Mouse (Mus musculus): Measurements from ENCODE around the gene Eif5b. TPM values are rescaled to one million over a fixed set of nuclear protein-coding genes. Genes with fewer than 3 reads are reported as not detected.
"Not testable (repeated sequence)": the region's sequence is repeated elsewhere in the genome, so short reads cannot be mapped to it uniquely, and the experiment has no call there.

The Eif5b gene
- polyA plus RNA-seq, 1 experiment: 26.8 TPM

DNA sequence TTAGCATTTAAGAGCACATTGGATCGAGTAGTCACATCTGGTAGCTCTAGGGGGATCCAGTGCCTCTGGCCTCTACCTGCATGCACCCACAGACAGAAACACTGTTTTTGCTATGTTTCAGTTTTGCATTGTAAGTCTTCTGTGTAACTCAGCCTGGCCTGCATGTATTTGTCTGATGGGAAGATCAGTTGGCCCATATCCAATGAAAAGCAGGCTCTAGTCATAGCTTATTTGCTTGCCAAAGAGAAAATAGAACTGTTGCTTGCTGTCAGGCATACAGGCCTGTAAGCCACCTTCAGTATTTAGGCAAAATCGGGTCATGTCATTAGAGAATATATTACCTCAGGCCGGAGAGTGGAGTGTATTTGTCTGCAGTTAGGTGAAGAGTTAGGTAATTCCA is 50.3 kb downstream of the Eif5b start:
- WGBS: 83% methylated on average over 3 of the region's 3 CpGs
- no peak overlapping the region for H3K27ac ChIP-seq (ENCODE audit: control insufficient read depth, insufficient read depth, low read depth, low read length, poor library complexity)
- no peak for TF ChIP-seq CTCF (IDR thresholded peaks at IDR 0.05; ENCODE audit: control insufficient read depth, insufficient read depth, low read length)
- TF ChIP-seq POLR2A (IDR thresholded peaks at IDR 0.05; ENCODE audit: borderline replicate concordance, control insufficient read depth, low read depth, low read length): no peak
- H3K4me3 ChIP-seq (replicated peaks; ENCODE audit: control insufficient read depth, low read depth, low read length): no peak overlapping the region
- no peaks in the 10 kb centered on the region for H3K4me1 ChIP-seq (ENCODE audit: control insufficient read depth, insufficient read depth, low read length)

DNA sequence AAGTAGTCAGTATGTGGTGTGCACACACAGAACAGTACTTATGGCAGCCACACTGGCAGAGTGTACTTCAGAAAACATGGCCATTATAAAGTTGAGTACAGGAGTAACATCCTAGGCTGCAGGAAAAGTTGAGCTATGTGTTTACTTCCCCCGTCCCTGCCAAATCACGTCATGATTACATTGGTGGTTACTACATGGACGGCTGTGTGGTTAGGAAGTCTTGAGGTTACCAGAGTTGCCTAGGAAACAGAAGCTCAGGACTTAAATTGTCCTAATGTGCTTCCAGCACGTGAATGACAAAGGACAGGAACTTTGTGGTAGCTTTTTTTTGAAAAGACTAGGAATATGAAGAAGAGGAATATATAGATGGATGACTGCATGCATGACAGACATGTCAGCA is 51.8 kb downstream of the Eif5b start:
- H3K27ac ChIP-seq (ENCODE audit: control insufficient read depth, insufficient read depth, low read depth, low read length, poor library complexity): no peak overlapping the region
- TF ChIP-seq CTCF (IDR thresholded peaks at IDR 0.05; ENCODE audit: control insufficient read depth, insufficient read depth, low read length): no peak
- no peak for TF ChIP-seq POLR2A (IDR thresholded peaks at IDR 0.05; ENCODE audit: borderline replicate concordance, control insufficient read depth, low read depth, low read length)
- WGBS: 13% methylated on average over 4 of the region's 4 CpGs
- no peaks in the 10 kb centered on the region for H3K4me1 ChIP-seq (ENCODE audit: control insufficient read depth, insufficient read depth, low read length)
- H3K4me3 ChIP-seq (replicated peaks; ENCODE audit: control insufficient read depth, low read depth, low read length): no peak overlapping the region

DNA sequence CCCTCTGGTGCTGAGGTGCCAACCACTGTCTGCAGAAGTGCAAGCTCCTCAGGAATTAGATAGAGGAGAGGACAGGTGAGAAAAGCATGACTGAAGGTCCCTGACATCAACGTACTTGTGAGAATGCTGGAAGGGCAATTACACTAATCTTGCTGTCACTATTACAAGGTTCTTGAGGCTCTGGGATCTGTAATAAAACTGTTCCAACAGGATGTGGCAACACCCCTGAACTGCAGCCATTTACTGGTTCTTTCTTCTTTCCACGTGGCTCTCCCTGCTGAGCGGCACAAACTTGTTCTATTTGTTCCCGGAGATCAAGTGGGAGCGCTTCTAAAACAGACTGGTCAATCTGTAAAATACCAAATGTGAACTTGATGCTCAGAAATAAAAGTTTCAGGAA is 57.4 kb downstream of the Eif5b start:
- 91% methylated on average over 5 of the region's 5 CpGs for WGBS
- no peak for TF ChIP-seq CTCF (IDR thresholded peaks at IDR 0.05; ENCODE audit: control insufficient read depth, insufficient read depth, low read length)
- H3K27ac ChIP-seq (ENCODE audit: control insufficient read depth, insufficient read depth, low read depth, low read length, poor library complexity): no peak overlapping the region
- no peaks in the 10 kb centered on the region for H3K4me1 ChIP-seq (ENCODE audit: control insufficient read depth, insufficient read depth, low read length)
- H3K4me3 ChIP-seq (replicated peaks; ENCODE audit: control insufficient read depth, low read depth, low read length): no peak overlapping the region

DNA sequence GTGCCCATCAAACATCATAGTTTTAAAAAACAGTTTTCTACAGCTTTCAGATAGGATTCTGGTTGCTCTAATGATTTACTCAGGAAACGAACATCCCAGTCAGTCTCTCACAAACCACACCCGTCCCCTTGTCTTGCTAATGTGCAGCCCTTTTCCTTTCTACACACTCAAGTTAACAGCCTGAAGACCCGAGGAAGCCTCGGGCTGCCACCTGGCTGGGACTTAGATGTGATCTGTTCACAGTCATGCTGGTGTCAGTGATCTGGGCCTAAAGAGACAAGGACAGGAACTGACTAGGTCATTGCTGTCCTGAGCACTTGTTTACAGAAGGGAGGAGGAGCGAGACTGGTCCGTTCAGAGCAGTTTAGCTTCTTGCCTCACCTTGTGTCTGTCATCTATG is 60.6 kb downstream of the Eif5b start:
- H3K4me3 ChIP-seq (replicated peaks; ENCODE audit: control insufficient read depth, low read depth, low read length): no peak overlapping the region
- H3K4me1 ChIP-seq (ENCODE audit: control insufficient read depth, insufficient read depth, low read length): no peaks in the 10 kb centered on the region
- H3K27ac ChIP-seq (ENCODE audit: control insufficient read depth, insufficient read depth, low read depth, low read length, poor library complexity): no peak overlapping the region
- TF ChIP-seq CTCF (IDR thresholded peaks at IDR 0.05; ENCODE audit: control insufficient read depth, insufficient read depth, low read length) (no peak), POLR2A (IDR thresholded peaks at IDR 0.05; ENCODE audit: borderline replicate concordance, control insufficient read depth, low read depth, low read length) (no peak)
- 86% methylated on average over 6 of the region's 6 CpGs for WGBS

DNA sequence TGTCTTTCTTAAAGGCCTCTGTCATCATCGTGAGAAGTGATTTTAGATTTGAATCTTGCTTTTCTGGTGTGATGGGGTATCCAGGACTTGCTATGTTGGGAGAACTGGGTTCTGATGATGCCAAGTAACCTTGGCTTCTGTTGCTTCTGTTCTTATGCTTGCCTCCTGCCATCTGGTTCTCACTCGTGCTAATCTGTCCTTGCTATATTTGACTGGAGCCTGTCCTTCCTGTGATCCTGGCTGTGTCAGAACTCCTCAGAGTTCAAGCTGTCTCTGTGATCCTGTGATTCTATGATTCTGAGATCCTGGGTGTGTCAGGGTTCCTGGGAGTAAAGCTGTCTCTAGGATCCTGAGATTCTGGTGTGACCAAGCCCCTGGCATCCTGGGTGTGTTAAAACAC is 64.3 kb downstream of the Eif5b start:
- WGBS: 82% methylated on average over 2 of the region's 2 CpGs
- H3K4me1 ChIP-seq (ENCODE audit: control insufficient read depth, insufficient read depth, low read length); H3K27ac ChIP-seq (ENCODE audit: control insufficient read depth, insufficient read depth, low read depth, low read length, poor library complexity); H3K4me3 ChIP-seq (replicated peaks; ENCODE audit: control insufficient read depth, low read depth, low read length): not testable (repeated sequence)

DNA sequence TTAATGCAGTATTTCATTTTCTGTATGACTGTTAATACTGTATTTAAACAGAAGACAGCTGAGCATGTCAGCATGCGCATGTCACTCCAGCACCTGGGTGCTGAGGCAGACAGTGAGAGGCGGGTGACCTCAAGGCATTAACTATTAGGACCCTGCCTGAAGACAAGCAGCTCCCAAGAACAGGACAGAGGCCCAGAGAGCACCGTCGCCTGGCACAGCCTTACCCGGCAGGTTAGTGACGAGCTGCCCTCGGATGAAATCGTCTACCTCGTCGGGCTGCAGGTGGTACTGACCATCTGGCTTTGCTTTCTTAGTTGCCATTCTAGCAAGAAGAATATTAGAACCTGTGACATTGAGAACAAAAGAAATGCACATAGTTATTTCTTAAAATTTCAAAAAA is 69.5 kb downstream of the Eif5b start:
- H3K27ac ChIP-seq (ENCODE audit: control insufficient read depth, insufficient read depth, low read depth, low read length, poor library complexity): no peak overlapping the region
- 95% methylated on average over 10 of the region's 10 CpGs for WGBS
- H3K4me1 ChIP-seq (ENCODE audit: control insufficient read depth, insufficient read depth, low read length): no peaks in the 10 kb centered on the region
- TF ChIP-seq CTCF (IDR thresholded peaks at IDR 0.05; ENCODE audit: control insufficient read depth, insufficient read depth, low read length) (no peak), POLR2A (IDR thresholded peaks at IDR 0.05; ENCODE audit: borderline replicate concordance, control insufficient read depth, low read depth, low read length) (no peak)
- no peak overlapping the region for H3K4me3 ChIP-seq (replicated peaks; ENCODE audit: control insufficient read depth, low read depth, low read length)

DNA sequence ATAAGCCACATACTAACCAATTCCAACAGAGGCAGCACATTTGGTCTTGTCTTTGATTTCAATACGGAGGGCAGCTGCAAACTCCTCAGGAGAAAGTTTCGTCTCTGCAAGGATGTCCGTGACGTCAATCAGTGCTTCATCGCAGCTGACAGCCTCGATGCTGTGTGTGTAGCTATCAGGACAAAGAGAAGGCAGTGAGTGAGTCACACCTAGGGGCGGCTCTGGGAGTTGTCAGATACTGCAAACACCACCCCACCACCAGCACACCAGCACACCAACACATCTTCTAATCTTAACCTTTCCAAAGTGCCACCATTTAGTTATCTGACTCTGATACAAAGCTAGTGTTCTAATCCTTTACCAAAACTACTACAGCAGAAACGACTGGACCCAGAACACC is 73.5 kb downstream of the Eif5b start:
- TF ChIP-seq CTCF (IDR thresholded peaks at IDR 0.05; ENCODE audit: control insufficient read depth, insufficient read depth, low read length) (no peak), POLR2A (IDR thresholded peaks at IDR 0.05; ENCODE audit: borderline replicate concordance, control insufficient read depth, low read depth, low read length) (no peak)
- no peak overlapping the region for H3K4me3 ChIP-seq (replicated peaks; ENCODE audit: control insufficient read depth, low read depth, low read length)
- H3K4me1 ChIP-seq (ENCODE audit: control insufficient read depth, insufficient read depth, low read length): no peaks in the 10 kb centered on the region
- H3K27ac ChIP-seq (ENCODE audit: control insufficient read depth, insufficient read depth, low read depth, low read length, poor library complexity): no peak overlapping the region
- 80% methylated on average over 8 of the region's 8 CpGs for WGBS

DNA sequence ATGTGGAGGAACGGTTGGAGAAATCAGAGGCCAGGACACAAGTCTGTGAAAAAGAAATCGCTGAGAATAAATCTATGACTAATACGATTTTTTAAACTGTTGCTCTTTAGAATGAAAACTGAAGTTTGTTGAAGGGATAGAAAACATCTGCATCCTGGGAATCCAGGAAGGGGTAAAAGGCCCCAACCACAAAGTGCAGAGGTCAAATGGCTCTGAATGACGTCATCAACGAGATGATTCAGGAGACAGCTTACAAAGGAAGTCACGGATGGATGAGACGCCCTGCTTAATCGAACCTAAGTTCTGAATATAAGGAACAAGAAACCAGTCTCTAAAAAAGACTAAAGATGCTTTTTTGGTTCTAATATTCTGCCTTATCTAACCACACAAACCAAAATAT is 83.5 kb downstream of the Eif5b start:
- no peaks in the 10 kb centered on the region for H3K4me1 ChIP-seq (ENCODE audit: control insufficient read depth, insufficient read depth, low read length)
- H3K4me3 ChIP-seq (replicated peaks; ENCODE audit: control insufficient read depth, low read depth, low read length): no peak overlapping the region
- WGBS: 62% methylated on average over 8 of the region's 8 CpGs
- TF ChIP-seq CTCF (IDR thresholded peaks at IDR 0.05; ENCODE audit: control insufficient read depth, insufficient read depth, low read length) (no peak), POLR2A (IDR thresholded peaks at IDR 0.05; ENCODE audit: borderline replicate concordance, control insufficient read depth, low read depth, low read length) (no peak)
- no peak overlapping the region for H3K27ac ChIP-seq (ENCODE audit: control insufficient read depth, insufficient read depth, low read depth, low read length, poor library complexity)

DNA sequence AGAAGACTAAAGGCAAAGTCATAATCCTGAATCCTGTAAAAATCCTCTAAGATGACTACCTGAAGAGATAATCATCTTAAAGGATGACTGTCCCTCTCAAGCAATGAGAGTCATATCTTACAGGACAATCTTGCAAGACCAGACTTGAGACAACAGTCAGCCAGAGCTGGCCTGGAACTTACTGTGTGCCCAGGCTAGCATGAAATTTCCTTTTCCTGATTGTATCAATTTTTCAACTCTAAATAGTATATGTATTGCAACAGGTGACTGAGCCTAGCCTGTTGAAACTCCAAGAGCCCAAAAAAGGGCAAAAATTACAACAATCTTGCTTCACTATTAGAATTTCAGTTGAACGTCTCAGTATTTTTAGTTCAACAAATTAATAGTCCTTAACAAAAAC is 105.4 kb downstream of the Eif5b start:
- 38% methylated on average over 1 of the region's 1 CpGs for WGBS
- no peak overlapping the region for H3K4me3 ChIP-seq (replicated peaks; ENCODE audit: control insufficient read depth, low read depth, low read length)
- H3K4me1 ChIP-seq (ENCODE audit: control insufficient read depth, insufficient read depth, low read length): no peaks in the 10 kb centered on the region; the same call in 1 of the 2 replicates
- TF ChIP-seq POLR2A (IDR thresholded peaks at IDR 0.05; ENCODE audit: borderline replicate concordance, control insufficient read depth, low read depth, low read length) (no peak), CTCF (IDR thresholded peaks at IDR 0.05; ENCODE audit: control insufficient read depth, insufficient read depth, low read length) (no peak)
- no peak overlapping the region for H3K27ac ChIP-seq (ENCODE audit: control insufficient read depth, insufficient read depth, low read depth, low read length, poor library complexity)
